Mouse (Mus musculus) left cerebral cortex, adult 9 months (tissue): ENCODE data around the gene Dnpep.
A peak's percentile ranks its signal among the peaks of the same experiment; 100 is the strongest.

Experiments used
- DNase-seq, 2 experiments: peaks; one replicate each; pipeline ENCODE4 v3.0.0; 2022; ENCODE audit warnings: low spot score in 2 of 2

The Dnpep gene

GRCm38 (mm10) chr1:75317241-75318201, at the start of gene Dnpep:
TSS of gene Dnpep (minus strand) at chr1:75317990.
- DNase-seq = peak; percentile 100

GRCm38 (mm10) chr1:75365510-75366137, 47.8 kb upstream of the Dnpep start:
- DNase-seq = no peak

GRCm38 (mm10) chr1:75363868-75364267, 46.1 kb upstream of the Dnpep start:
- DNase-seq = no peak

- no peak for DNase-seq
These were observed 44.0 kb upstream of the Dnpep start for GRCm38 (mm10) chr1:75361750-75362149.

- DNase-seq = no peak
These were observed 43.3 kb upstream of the Dnpep start for GRCm38 (mm10) chr1:75361123-75361522.

- no peak for DNase-seq
These were observed 42.6 kb upstream of the Dnpep start, which contains the start of gene Des for GRCm38 (mm10) chr1:75360112-75361031. TSS of gene Des (plus strand) at chr1:75360329.

GRCm38 (mm10) chr1:75359346-75359745, 41.6 kb upstream of the Dnpep start:
- DNase-seq = peak in 1 of 2 experiments; percentile 63

GRCm38 (mm10) chr1:75358009-75358408, 40.2 kb upstream of the Dnpep start:
- peak in 1 of 2 experiments; percentile 38 for DNase-seq

- DNase-seq = no peak
These were observed 39.5 kb upstream of the Dnpep start for GRCm38 (mm10) chr1:75357261-75357660.

GRCm38 (mm10) chr1:75349275-75349674, 31.5 kb upstream of the Dnpep start:
- DNase-seq = no peak

- DNase-seq = no peak
These were observed 29.5 kb upstream of the Dnpep start for GRCm38 (mm10) chr1:75347279-75347678.

GRCm38 (mm10) chr1:75345036-75345935, 27.5 kb upstream of the Dnpep start:
- DNase-seq = no peak

- DNase-seq = no peak
These were observed 26.7 kb upstream of the Dnpep start for GRCm38 (mm10) chr1:75344291-75345035.

- DNase-seq = peak in 1 of 2 experiments; percentile 85
These were observed 25.2 kb upstream of the Dnpep start for GRCm38 (mm10) chr1:75342874-75343416.

- no peak for DNase-seq
These were observed 22.7 kb upstream of the Dnpep start for GRCm38 (mm10) chr1:75340519-75340918.

GRCm38 (mm10) chr1:75339337-75339736, 21.5 kb upstream of the Dnpep start:
- peak in 1 of 2 experiments; percentile 32 for DNase-seq

- DNase-seq = no peak
These were observed 20.4 kb upstream of the Dnpep start for GRCm38 (mm10) chr1:75338091-75338694.

GRCm38 (mm10) chr1:75337097-75337496, 19.3 kb upstream of the Dnpep start:
- DNase-seq = no peak

GRCm38 (mm10) chr1:75336461-75336860, 18.7 kb upstream of the Dnpep start:
- no peak for DNase-seq
